Mouse (Mus musculus): ENCODE measurements around the gene Crb2. TPM values are rescaled to one million over a fixed set of nuclear protein-coding genes. Genes with fewer than 3 reads are reported as not detected.

Crb2 gene
- total and polyA plus RNA-seq, 3 experiments: 0.07 to 0.13 TPM; not detected in 1

GRCm38 (mm10) chr2:37818761-37819525 is 42.9 kb downstream of the Crb2 start:
- no peak for DNase-seq (ENCODE audit: extremely low read depth)
- H3K4me1 ChIP-seq (ENCODE audit: control insufficient read depth in 1 of 2, insufficient read depth in 2 of 2): peaks cover 13 to 20% of the 10 kb centered on the region in 2 experiments
- H3K4me2 ChIP-seq (ENCODE audit: insufficient read depth, low read depth, poor library complexity, severe bottlenecking): no peak overlapping the region
- H3K36me3 ChIP-seq (replicated peaks in 1 of 2; ENCODE audit: control insufficient read depth in 1 of 2, insufficient read depth in 1 of 2, low read length in 1 of 2): peaks cover 0 to 19% of the 10 kb centered on the region in 2 experiments
- H3K79me2 ChIP-seq (replicated peaks; ENCODE audit: control insufficient read depth, extremely low read depth, insufficient read depth, poor library complexity, severe bottlenecking): no peaks in the 10 kb centered on the region
- H3K27me3 ChIP-seq (replicated peaks): no peaks in the 10 kb centered on the region
- no peaks in the 10 kb centered on the region for H3K9me3 ChIP-seq (replicated peaks; ENCODE audit: low read length)
- TF ChIP-seq NELFE (IDR thresholded peaks at IDR 0.05; ENCODE audit: low read depth, low read length): no peak
- no peak overlapping the region for H3K27ac ChIP-seq (ENCODE audit: insufficient read depth, low read depth)
- dilution Hi-C loops (cut with MboI; ENCODE audit: extremely low pct_ligation_motif_present, extremely low pct_unique_long_range_greater_than_20kb, low sequenced_read_pairs): no loop called here
- no peak overlapping the region for H3K4me3 ChIP-seq (replicated peaks in 1 of 3; ENCODE audit: low read depth in 2 of 3, low read length in 2 of 3, poor library complexity in 1 of 3)
- H3K9ac ChIP-seq (ENCODE audit: insufficient read depth, low read depth): no peak overlapping the region
- in situ Hi-C loops (cut with MboI; ENCODE audit: low pct_ligation_motif_present, low pct_unique_long_range_greater_than_20kb, low sequenced_read_pairs): loop anchor here (10.0 to 25.0 kb wide), 2 partner anchors 343 to 556 kb away; no protein-coding TSS in a partner anchor

- peaks cover 0 to 15% of the 10 kb centered on the region in 2 experiments for H3K36me3 ChIP-seq (replicated peaks in 1 of 2; ENCODE audit: control insufficient read depth in 1 of 2, insufficient read depth in 1 of 2, low read length in 1 of 2)
- no peak for DNase-seq (ENCODE audit: extremely low read depth)
- no peak overlapping the region for H3K4me2 ChIP-seq (ENCODE audit: insufficient read depth, low read depth, poor library complexity, severe bottlenecking)
- in situ Hi-C loops (cut with MboI; ENCODE audit: low pct_ligation_motif_present, low pct_unique_long_range_greater_than_20kb, low sequenced_read_pairs) (loop anchor here (10.0 to 25.0 kb wide), 2 partner anchors 343 to 555 kb away; no protein-coding TSS in a partner anchor), dilution Hi-C loops (cut with MboI; ENCODE audit: extremely low pct_ligation_motif_present, extremely low pct_unique_long_range_greater_than_20kb, low sequenced_read_pairs) (no loop called here)
- H3K9ac ChIP-seq (ENCODE audit: insufficient read depth, low read depth): no peak overlapping the region
- H3K27ac ChIP-seq (ENCODE audit: insufficient read depth, low read depth): no peak overlapping the region
- peaks cover 13 to 20% of the 10 kb centered on the region in 2 experiments for H3K4me1 ChIP-seq (ENCODE audit: control insufficient read depth in 1 of 2, insufficient read depth in 2 of 2)
- no peak overlapping the region for H3K4me3 ChIP-seq (replicated peaks in 1 of 3; ENCODE audit: low read depth in 2 of 3, low read length in 2 of 3, poor library complexity in 1 of 3)
- H3K9me3 ChIP-seq (replicated peaks; ENCODE audit: low read length): no peaks in the 10 kb centered on the region
- no peaks in the 10 kb centered on the region for H3K27me3 ChIP-seq (replicated peaks)
- TF ChIP-seq ZC3H11A (IDR thresholded peaks at IDR 0.05; ENCODE audit: low read depth, low read length) (no peak), TCF12 (IDR thresholded peaks at IDR 0.05; ENCODE audit: low read depth, low read length) (no peak), MEF2A (IDR thresholded peaks at IDR 0.05; ENCODE audit: borderline replicate concordance, low read depth, low read length) (no peak), NELFE (IDR thresholded peaks at IDR 0.05; ENCODE audit: low read depth, low read length) (no peak), MAZ (IDR thresholded peaks at IDR 0.05; ENCODE audit: low read depth, low read length) (no peak), ZKSCAN1 (IDR thresholded peaks at IDR 0.05; ENCODE audit: borderline replicate concordance, low read depth, low read length) (no peak), UBTF (IDR thresholded peaks at IDR 0.05; ENCODE audit: low read depth, low read length) (no peak), JUN (IDR thresholded peaks at IDR 0.05; ENCODE audit: insufficient read depth, low read depth, low read length) (no peak), NRF1 (IDR thresholded peaks at IDR 0.05; ENCODE audit: low read depth, low read length) (no peak), CTCF (conservative IDR thresholded peaks at IDR 0.05 in 1 of 2, IDR thresholded peaks at IDR 0.05 in 1 of 2; ENCODE audit: low read depth in 2 of 2, low read length in 2 of 2) (no peak), SMC3 (IDR thresholded peaks at IDR 0.05; ENCODE audit: low read depth, low read length) (no peak), POLR2AphosphoS2 (IDR thresholded peaks at IDR 0.05; ENCODE audit: low read depth, low read length) (no peak), MAX (IDR thresholded peaks at IDR 0.05; ENCODE audit: low read length) (no peak), E2F4 (IDR thresholded peaks at IDR 0.05; ENCODE audit: insufficient replicate concordance, low read depth, low read length) (no peak)
- no peaks in the 10 kb centered on the region for H3K79me2 ChIP-seq (replicated peaks; ENCODE audit: control insufficient read depth, extremely low read depth, insufficient read depth, poor library complexity, severe bottlenecking)
Observed at GRCm38 (mm10) chr2:37819526-37820152, 43.6 kb downstream of the Crb2 start.

Measured in CH12.LX (cell line).